Mouse (Mus musculus): ENCODE results near the gene Morn1. TPM values are rescaled to one million over a fixed set of nuclear protein-coding genes. Genes with fewer than 3 reads are reported as not detected.

Gene Morn1
- total RNA-seq, 2 experiments from 2014 or later: 8.4 to 11.6 TPM

DNA sequence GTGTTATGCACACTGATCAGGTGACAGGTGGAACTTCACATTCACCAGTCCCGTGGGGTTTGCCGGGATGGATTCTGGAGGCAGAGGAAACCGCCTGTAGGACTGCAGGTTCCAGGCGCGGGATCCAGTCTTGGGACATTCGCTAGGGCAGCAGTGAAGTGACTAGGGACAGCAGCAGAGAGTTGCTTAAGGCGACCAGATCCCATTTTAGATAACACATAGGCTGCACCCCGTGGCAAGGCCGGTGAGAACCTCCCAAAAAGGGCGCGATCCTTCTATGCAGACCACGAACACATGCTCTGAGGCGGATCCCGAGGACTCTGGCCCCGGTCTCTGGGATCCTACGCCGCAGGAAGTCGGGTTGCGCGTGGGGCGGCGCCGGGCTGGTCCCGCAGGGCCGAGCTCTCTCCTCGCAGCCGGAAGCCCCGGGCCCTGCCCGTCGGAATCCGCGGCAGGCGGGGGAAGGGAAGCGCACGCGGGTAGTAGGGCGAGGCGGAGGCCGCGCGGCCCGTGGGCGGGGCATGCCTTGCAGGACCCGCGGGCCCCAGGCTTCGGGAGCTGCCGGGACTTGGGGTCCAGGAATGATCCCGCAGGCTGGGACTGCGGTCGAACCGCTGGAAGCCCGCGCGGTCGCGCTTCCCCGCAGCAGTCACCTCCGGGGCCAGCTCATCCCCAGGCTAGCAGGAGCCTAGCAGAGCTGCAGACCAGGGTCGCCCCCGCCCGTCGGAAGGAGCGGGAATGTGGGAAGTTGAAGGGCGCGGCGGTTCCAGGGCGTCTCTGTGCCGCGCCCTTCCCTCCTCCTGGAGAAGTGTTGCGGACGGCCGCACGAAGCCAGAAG, 64.1 kb downstream of the Morn1 start:
- DNase-seq (ENCODE audit: low spot score in 2 of 2): peak; percentile 69 to 70
- intact Hi-C loops (cut with DNase I): loop anchor here (5.0 kb wide), 2 partner anchors 53 to 97 kb away; partner anchors contain the start of gene Faap20

DNA sequence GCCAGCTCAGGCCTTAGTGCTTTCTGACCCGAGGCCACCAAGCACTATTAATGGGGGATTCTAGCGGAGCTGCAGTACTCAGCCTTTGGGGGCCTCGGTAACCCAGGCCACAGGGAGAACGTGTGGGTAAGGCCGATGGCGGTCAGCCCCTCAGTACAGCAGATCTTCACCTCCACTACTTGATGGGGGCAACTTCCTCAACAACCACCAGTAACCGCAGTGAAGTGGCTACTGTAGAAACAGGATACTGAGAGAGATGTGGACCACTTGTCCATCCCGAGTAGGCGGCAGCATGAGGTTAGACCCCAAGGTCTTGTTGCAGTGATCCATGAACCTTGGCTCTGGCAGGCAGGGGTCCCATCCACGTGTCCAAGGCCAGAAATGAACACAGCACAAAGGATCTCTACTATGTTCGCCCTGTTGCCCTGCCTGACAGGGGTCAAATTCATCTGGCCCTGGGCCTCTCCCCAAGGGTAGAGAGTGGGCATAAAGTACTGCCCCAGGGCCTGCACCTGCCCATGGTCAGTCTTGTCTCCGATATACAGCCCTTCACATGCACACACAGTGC, 64.9 kb downstream of the Morn1 start:
- intact Hi-C loops (cut with DNase I): loop anchor here (5.0 kb wide), 2 partner anchors 54 to 96 kb away; partner anchors contain the start of gene Faap20
- no peak for DNase-seq (ENCODE audit: low spot score in 2 of 2)

- DNase-seq (ENCODE audit: low spot score in 2 of 2): no peak
- intact Hi-C loops (cut with DNase I): loop anchor here (5.0 kb wide), 2 partner anchors 55 to 95 kb away; partner anchors contain the start of gene Faap20
Measured at GRCm38 (mm10) chr4:155151845-155152244, 65.5 kb downstream of the Morn1 start.

DNA sequence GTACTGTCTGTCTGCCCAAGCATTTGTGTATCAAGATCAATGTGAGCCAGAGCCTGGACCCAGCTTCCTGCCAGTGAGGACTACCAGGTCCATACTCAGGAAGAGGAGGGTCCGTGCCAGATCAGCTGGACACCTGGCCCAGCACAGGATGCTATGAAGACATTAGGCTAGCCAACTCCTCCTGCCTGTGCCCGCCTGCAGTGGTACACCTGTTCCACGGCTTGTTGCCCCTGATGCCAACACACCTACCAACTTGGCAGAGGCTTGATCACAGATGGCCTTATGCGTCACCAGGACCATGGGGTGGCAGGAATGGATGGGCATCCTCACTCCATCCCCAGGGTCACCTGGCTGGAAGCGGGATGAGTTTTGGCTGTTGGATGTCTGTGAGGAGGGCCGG, 66.1 kb downstream of the Morn1 start:
- intact Hi-C loops (cut with DNase I): loop anchor here (5.0 kb wide), 2 partner anchors 55 to 95 kb away; partner anchors contain the start of gene Faap20
- DNase-seq (ENCODE audit: low spot score in 2 of 2): no peak

- intact Hi-C loops (cut with DNase I): loop anchor here (5.0 kb wide), 2 partner anchors 56 to 94 kb away; partner anchors contain the start of gene Faap20
Measured at GRCm38 (mm10) chr4:155153389-155154072, 67.2 kb downstream of the Morn1 start.

GRCm38 (mm10) chr4:155154986-155155385, 68.6 kb downstream of the Morn1 start:
- intact Hi-C loops (cut with DNase I): loop anchor here (5.0 kb wide), 2 partner anchors 58 to 92 kb away; partner anchors contain the start of gene Faap20
- DNase-seq (ENCODE audit: low spot score in 2 of 2): no peak

More at GRCm38 (mm10) chr4:155153389-155154072, 67.2 kb downstream of the Morn1 start:
- no peak for DNase-seq (ENCODE audit: low spot score in 2 of 2)

- intact Hi-C loops (cut with DNase I): no loop called here
- no peak for DNase-seq (ENCODE audit: low spot score in 2 of 2)
Measured at GRCm38 (mm10) chr4:155156734-155157133, 70.4 kb downstream of the Morn1 start.

GRCm38 (mm10) chr4:155157871-155158542, 71.6 kb downstream of the Morn1 start:
- intact Hi-C loops (cut with DNase I): loop anchor here (1.0 kb wide), 1 partner anchor 61 kb away; no protein-coding TSS in a partner anchor
- DNase-seq (ENCODE audit: low spot score in 2 of 2): no peak

GRCm38 (mm10) chr4:155158543-155158917, 72.2 kb downstream of the Morn1 start:
- DNase-seq (ENCODE audit: low spot score in 2 of 2): no peak
- intact Hi-C loops (cut with DNase I): loop anchor here (1.0 kb wide), 1 partner anchor 61 kb away; no protein-coding TSS in a partner anchor

- DNase-seq (ENCODE audit: low spot score in 2 of 2): no peak
- intact Hi-C loops (cut with DNase I): no loop called here
Measured at GRCm38 (mm10) chr4:155162433-155163319, 76.3 kb downstream of the Morn1 start.

GRCm38 (mm10) chr4:155163320-155163651, 76.9 kb downstream of the Morn1 start:
- intact Hi-C loops (cut with DNase I): no loop called here
- no peak for DNase-seq (ENCODE audit: low spot score in 2 of 2)

- intact Hi-C loops (cut with DNase I): no loop called here
- no peak for DNase-seq (ENCODE audit: low spot score in 2 of 2)
Measured at GRCm38 (mm10) chr4:155163685-155164084, 77.3 kb downstream of the Morn1 start.

DNA sequence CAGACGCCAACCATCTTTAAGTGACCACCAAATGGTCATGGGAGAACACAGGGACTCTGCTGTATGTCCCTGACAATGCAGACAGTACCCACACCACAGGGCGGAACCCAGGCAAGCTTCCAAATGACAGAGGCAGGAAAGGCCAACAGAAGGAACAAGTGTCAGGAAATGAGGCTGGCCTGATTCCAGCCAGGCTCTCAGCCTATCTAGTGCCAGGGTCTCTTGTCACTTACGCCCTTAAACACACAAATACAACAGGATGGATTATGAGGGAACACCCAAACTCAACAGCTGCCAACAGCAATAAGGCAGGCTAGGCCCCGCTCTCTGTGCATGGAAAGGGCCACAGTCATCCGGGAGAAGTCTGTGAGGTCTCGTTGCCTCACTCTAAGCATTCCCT, 78.2 kb downstream of the Morn1 start:
- no peak for DNase-seq (ENCODE audit: low spot score in 2 of 2)
- intact Hi-C loops (cut with DNase I): no loop called here

DNA sequence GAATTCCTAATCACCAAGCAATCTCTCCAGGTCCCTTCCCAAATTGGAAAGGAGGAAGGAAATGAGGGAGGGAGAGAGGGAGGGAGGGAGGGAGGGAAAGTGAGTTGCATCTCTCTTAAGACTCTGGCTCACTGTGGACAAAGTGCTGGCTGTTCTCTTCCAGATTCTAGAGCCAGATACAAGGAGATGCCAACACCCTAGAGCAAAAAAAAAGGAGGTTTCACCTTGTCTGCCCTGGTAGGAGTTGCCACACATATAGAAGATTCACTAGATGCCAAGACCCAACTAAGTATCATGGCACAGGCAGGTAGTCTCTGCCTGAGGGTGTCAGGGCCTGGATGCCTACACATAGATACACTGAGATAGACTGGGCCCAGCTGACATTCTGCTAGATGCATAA, 79.5 kb downstream of the Morn1 start:
- no peak for DNase-seq (ENCODE audit: low spot score in 2 of 2)
- intact Hi-C loops (cut with DNase I): no loop called here

DNA sequence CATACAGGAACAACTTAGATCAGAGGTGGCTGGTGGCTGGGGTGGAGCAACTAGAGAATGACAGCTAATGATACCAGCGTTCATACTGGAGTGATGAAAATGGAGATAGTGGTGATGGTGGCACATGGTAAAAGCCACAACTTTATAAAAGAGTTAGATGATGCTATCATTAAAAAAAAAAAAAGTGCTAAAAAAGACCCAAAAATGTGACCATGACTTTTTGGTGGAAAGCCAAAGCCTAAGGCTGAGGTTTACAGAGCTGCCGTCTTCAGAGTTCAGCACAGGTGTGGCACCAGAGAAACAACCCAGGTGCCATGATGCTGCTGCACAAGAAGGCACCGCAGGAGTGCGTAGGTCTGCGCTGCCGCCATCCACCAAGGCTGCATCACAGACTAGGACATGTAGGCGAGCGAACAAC, 82.5 kb downstream of the Morn1 start:
- no peak for DNase-seq (ENCODE audit: low spot score in 2 of 2)
- intact Hi-C loops (cut with DNase I): no loop called here

- no peak for DNase-seq (ENCODE audit: low spot score in 2 of 2)
- intact Hi-C loops (cut with DNase I): loop anchor here (5.0 kb wide), 1 partner anchor 52 kb away; the partner anchor contains the start of gene Ski
Measured at GRCm38 (mm10) chr4:155170614-155171212, 84.3 kb downstream of the Morn1 start.

DNA sequence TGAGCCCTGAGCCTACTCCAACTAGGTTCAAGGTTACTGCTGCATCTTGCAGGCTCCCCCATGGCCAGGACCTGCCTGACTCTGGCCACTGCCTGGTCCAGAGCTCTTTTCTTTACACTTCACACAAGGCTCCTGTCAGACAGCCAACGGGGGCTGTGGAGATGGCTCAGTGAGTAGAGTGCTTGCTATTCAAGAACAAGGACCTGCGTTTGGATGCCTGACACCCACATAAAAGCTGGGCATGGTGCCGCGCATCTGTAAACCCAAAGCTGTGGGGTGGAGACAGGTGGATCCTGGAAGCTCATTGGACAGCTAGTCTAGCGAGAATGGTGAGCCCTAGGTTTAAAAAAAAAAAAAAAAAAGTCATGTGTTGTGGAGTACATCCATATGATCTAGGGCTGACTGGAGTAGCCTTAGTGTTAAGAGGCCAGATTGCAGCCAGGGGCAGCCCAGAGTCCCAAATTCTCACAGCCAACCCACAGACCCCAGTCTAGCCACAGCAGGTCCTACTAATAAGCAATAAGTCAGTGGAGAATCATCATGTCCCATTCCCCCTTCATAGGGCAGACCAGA, 85.7 kb downstream of the Morn1 start:
- intact Hi-C loops (cut with DNase I): loop anchor here (5.0 kb wide), 1 partner anchor 50 kb away; the partner anchor contains the start of gene Ski
- peak; percentile 70 to 73 for DNase-seq (ENCODE audit: low spot score in 2 of 2)
